Mouse (Mus musculus) liver, embryonic 15.5 days (tissue): ENCODE data around the gene Hmx1. TPM values are rescaled to one million over a fixed set of nuclear protein-coding genes. Genes with fewer than 3 reads are reported as not detected.

Experiments
- ATAC-seq: fragments of 200-750 bp; cut with Nextera tagmentation; 2 replicates; pipeline ENCODE4 v1.8.0; 2017; ENCODE audit warnings: moderate number of reproducible peaks, mild to moderate bottlenecking, moderate library complexity; ENCODE audit not compliant: insufficient read depth
- H3K27ac ChIP-seq: fragments of 300-500 bp; sonication (generic); replicated peaks from 2 replicates; pipeline ENCODE4 v1.5.1; 2015; ENCODE audit warnings: mild to moderate bottlenecking, inconsistent platforms
- H3K27me3 ChIP-seq: fragments of 300-500 bp; sonication (generic); 2 replicates; pipeline ENCODE4 v1.6.1; 2015; ENCODE audit warnings: mild to moderate bottlenecking, inconsistent platforms
- H3K36me3 ChIP-seq: fragments of 300-500 bp; sonication (generic); replicated peaks from 2 replicates; pipeline ENCODE4 v1.6.1; 2015; ENCODE audit warnings: moderate library complexity, mild to moderate bottlenecking, inconsistent platforms
- H3K4me1 ChIP-seq: fragments of 300-500 bp; sonication (generic); replicated peaks from 2 replicates; pipeline ENCODE4 v1.6.1; 2015; ENCODE audit warnings: inconsistent platforms
- H3K4me2 ChIP-seq: fragments of 300-500 bp; sonication (generic); 2 replicates; pipeline ENCODE4 v1.6.1; 2015; ENCODE audit warnings: moderate library complexity, mild to moderate bottlenecking, inconsistent platforms
- H3K4me3 ChIP-seq: fragments of 300-500 bp; sonication (generic); replicated peaks from 2 replicates; pipeline ENCODE4 v1.5.1; 2015; ENCODE audit warnings: mild to moderate bottlenecking, inconsistent platforms
- H3K9ac ChIP-seq: fragments of 300-500 bp; sonication (generic); 2 replicates; pipeline ENCODE4 v1.6.1; 2015; ENCODE audit warnings: moderate library complexity, mild to moderate bottlenecking, inconsistent platforms
- H3K9me3 ChIP-seq: fragments of 300-500 bp; sonication (generic); replicated peaks from 2 replicates; pipeline ENCODE4 v1.6.1; 2016; ENCODE audit warnings: inconsistent platforms
- WGBS: fragments of 180-500 bp; shearing (Covaris S2); methylation state at CpG from one replicate; pipeline ENCODE4 v1.1.7; 2015; ENCODE audit warnings: mixed read lengths; ENCODE audit not compliant: insufficient replicate concordance; 5-methylcytosine and 5-hydroxymethylcytosine counted together
- polyA plus RNA-seq: library from polyadenylated mRNA; unstranded; fragments of >200 nt; fragmentation: Nextera tagmentation; extraction: Ambion mirVana; gene quantifications from 2 replicates; pipeline ENCODE4 v1.2.1, GENCODE M21; 2015

Gene Hmx1
- polyA plus RNA-seq, 1 experiment from 2014 or later, result not detected

- no peak overlapping the region for H3K27ac ChIP-seq
- H3K36me3 ChIP-seq, result no peaks in the 10 kb centered on the region
- peaks cover 99% of the 10 kb centered on the region for H3K27me3 ChIP-seq
- no peak overlapping the region for H3K4me3 ChIP-seq
- no peaks in the 10 kb centered on the region for H3K9me3 ChIP-seq
- H3K9ac ChIP-seq, result no peak overlapping the region
- ATAC-seq, result no peak
- H3K4me1 ChIP-seq, result no peaks in the 10 kb centered on the region
- 1% methylated on average over 48 of the region's 48 CpGs for WGBS
- no peak overlapping the region for H3K4me2 ChIP-seq
Measured at GRCm38 (mm10) chr5:35399704-35400320, 10.9 kb downstream of the Hmx1 start.

- H3K36me3 ChIP-seq, result no peaks in the 10 kb centered on the region
- no peak overlapping the region for H3K9ac ChIP-seq
- H3K27ac ChIP-seq, result no peak overlapping the region
- WGBS, result 2% methylated on average over 8 of the region's 8 CpGs
- no peak overlapping the region for H3K4me2 ChIP-seq
- H3K4me3 ChIP-seq, result no peak overlapping the region
- peaks cover 99% of the 10 kb centered on the region for H3K27me3 ChIP-seq
- no peaks in the 10 kb centered on the region for H3K4me1 ChIP-seq
- ATAC-seq, result no peak
- H3K9me3 ChIP-seq, result no peaks in the 10 kb centered on the region
Measured at GRCm38 (mm10) chr5:35401240-35401639, 12.3 kb downstream of the Hmx1 start.

- no peak overlapping the region for H3K27ac ChIP-seq
- H3K9me3 ChIP-seq, result no peaks in the 10 kb centered on the region
- no peak overlapping the region for H3K4me2 ChIP-seq
- no peaks in the 10 kb centered on the region for H3K36me3 ChIP-seq
- H3K9ac ChIP-seq, result no peak overlapping the region
- peaks cover 49% of the 10 kb centered on the region for H3K27me3 ChIP-seq
- WGBS, result 54% methylated on average over 9 of the region's 9 CpGs
- no peaks in the 10 kb centered on the region for H3K4me1 ChIP-seq
- no peak overlapping the region for H3K4me3 ChIP-seq
- ATAC-seq, result no peak
Measured at GRCm38 (mm10) chr5:35407411-35407930, 18.6 kb downstream of the Hmx1 start.

- Histone ChIP-seq H3K27me3 (peaks cover 13% of the 10 kb centered on the region; the same call in 1 of the 2 replicates), H3K36me3 (no peaks in the 10 kb centered on the region), H3K4me3 (no peak overlapping the region), H3K9me3 (no peaks in the 10 kb centered on the region), H3K4me1 (no peaks in the 10 kb centered on the region), H3K9ac (no peak overlapping the region), H3K27ac (no peak overlapping the region), H3K4me2 (no peak overlapping the region)
- 49% methylated on average over 10 of the region's 10 CpGs for WGBS
- no peak for ATAC-seq
Measured at GRCm38 (mm10) chr5:35411028-35411427, 22.1 kb downstream of the Hmx1 start.

- Histone ChIP-seq H3K27me3 (no peaks in the 10 kb centered on the region), H3K4me1 (no peaks in the 10 kb centered on the region), H3K27ac (no peak overlapping the region), H3K4me3 (no peak overlapping the region), H3K9me3 (no peaks in the 10 kb centered on the region), H3K36me3 (no peaks in the 10 kb centered on the region), H3K9ac (no peak overlapping the region), H3K4me2 (no peak overlapping the region)
- WGBS, result 20% methylated on average over 12 of the region's 12 CpGs
- ATAC-seq, result no peak
Measured at GRCm38 (mm10) chr5:35412833-35413232, 23.9 kb downstream of the Hmx1 start.

GRCm38 (mm10) chr5:35417707-35418106 is 28.8 kb downstream of the Hmx1 start:
- Histone ChIP-seq H3K4me1 (no peaks in the 10 kb centered on the region), H3K4me2 (no peak overlapping the region), H3K27me3 (no peaks in the 10 kb centered on the region), H3K9me3 (no peaks in the 10 kb centered on the region), H3K9ac (no peak overlapping the region), H3K27ac (no peak overlapping the region), H3K4me3 (no peak overlapping the region), H3K36me3 (no peaks in the 10 kb centered on the region)
- WGBS, result 50% methylated on average over 7 of the region's 7 CpGs
- ATAC-seq, result no peak

- H3K9ac ChIP-seq, result no peak overlapping the region
- no peaks in the 10 kb centered on the region for H3K36me3 ChIP-seq
- no peaks in the 10 kb centered on the region for H3K9me3 ChIP-seq
- no peak overlapping the region for H3K4me3 ChIP-seq
- H3K4me2 ChIP-seq, result no peak overlapping the region
- no peaks in the 10 kb centered on the region for H3K27me3 ChIP-seq
- WGBS, result 43% methylated on average over 4 of the region's 4 CpGs
- H3K4me1 ChIP-seq, result peaks cover 11% of the 10 kb centered on the region; the same call in 1 of the 2 replicates
- H3K27ac ChIP-seq, result no peak overlapping the region
- ATAC-seq, result no peak
Measured at GRCm38 (mm10) chr5:35421622-35422021, 32.7 kb downstream of the Hmx1 start.

- Histone ChIP-seq H3K27ac (no peak overlapping the region), H3K36me3 (no peaks in the 10 kb centered on the region), H3K27me3 (no peaks in the 10 kb centered on the region), H3K4me2 (no peak overlapping the region), H3K4me1 (peaks cover 26% of the 10 kb centered on the region; the same call in 1 of the 2 replicates), H3K9me3 (no peaks in the 10 kb centered on the region), H3K4me3 (no peak overlapping the region), H3K9ac (no peak overlapping the region)
- 28% methylated on average over 11 of the region's 11 CpGs for WGBS
- ATAC-seq, result peak; percentile 65
Measured at GRCm38 (mm10) chr5:35425218-35425617, 36.3 kb downstream of the Hmx1 start.

- Histone ChIP-seq H3K4me3 (no peak overlapping the region), H3K36me3 (no peaks in the 10 kb centered on the region), H3K4me2 (no peak overlapping the region), H3K27ac (no peak overlapping the region), H3K9ac (no peak overlapping the region), H3K4me1 (peaks cover 26% of the 10 kb centered on the region; the same call in 1 of the 2 replicates), H3K27me3 (no peaks in the 10 kb centered on the region), H3K9me3 (no peaks in the 10 kb centered on the region)
- 52% methylated on average over 6 of the region's 6 CpGs for WGBS
- peak; percentile 54; the same call in 1 of the 2 replicates for ATAC-seq
Measured at GRCm38 (mm10) chr5:35427901-35428300, 39.0 kb downstream of the Hmx1 start.

- H3K27ac ChIP-seq, result no peak overlapping the region
- ATAC-seq, result no peak
- 58% methylated on average over 6 of the region's 6 CpGs for WGBS
- no peaks in the 10 kb centered on the region for H3K9me3 ChIP-seq
- H3K36me3 ChIP-seq, result no peaks in the 10 kb centered on the region
- no peak overlapping the region for H3K4me3 ChIP-seq
- peaks cover 26% of the 10 kb centered on the region; the same call in 1 of the 2 replicates for H3K4me1 ChIP-seq
- no peak overlapping the region for H3K4me2 ChIP-seq
- no peak overlapping the region for H3K9ac ChIP-seq
- H3K27me3 ChIP-seq, result no peaks in the 10 kb centered on the region
Measured at GRCm38 (mm10) chr5:35428421-35428820, 39.5 kb downstream of the Hmx1 start.

- Histone ChIP-seq H3K9ac (no peak overlapping the region), H3K27ac (no peak overlapping the region), H3K36me3 (no peaks in the 10 kb centered on the region), H3K4me1 (peaks cover 11% of the 10 kb centered on the region; the same call in 1 of the 2 replicates), H3K27me3 (no peaks in the 10 kb centered on the region), H3K4me3 (no peak overlapping the region), H3K9me3 (no peaks in the 10 kb centered on the region), H3K4me2 (no peak overlapping the region)
- no peak for ATAC-seq
- WGBS, result 50% methylated on average over 6 of the region's 6 CpGs
Measured at GRCm38 (mm10) chr5:35432098-35432497, 43.2 kb downstream of the Hmx1 start.

- no peak overlapping the region for H3K27ac ChIP-seq
- H3K4me1 ChIP-seq, result no peaks in the 10 kb centered on the region
- 29% methylated on average over 5 of the region's 5 CpGs for WGBS
- H3K9me3 ChIP-seq, result no peaks in the 10 kb centered on the region
- no peak overlapping the region for H3K9ac ChIP-seq
- no peaks in the 10 kb centered on the region for H3K36me3 ChIP-seq
- H3K4me2 ChIP-seq, result no peak overlapping the region
- no peak for ATAC-seq
- H3K4me3 ChIP-seq, result no peak overlapping the region
- no peaks in the 10 kb centered on the region for H3K27me3 ChIP-seq
Measured at GRCm38 (mm10) chr5:35434038-35434437, 45.1 kb downstream of the Hmx1 start.
